Comparison of ENCODE assay signal across 8 mouse cellular contexts in the genomic region with DNA sequence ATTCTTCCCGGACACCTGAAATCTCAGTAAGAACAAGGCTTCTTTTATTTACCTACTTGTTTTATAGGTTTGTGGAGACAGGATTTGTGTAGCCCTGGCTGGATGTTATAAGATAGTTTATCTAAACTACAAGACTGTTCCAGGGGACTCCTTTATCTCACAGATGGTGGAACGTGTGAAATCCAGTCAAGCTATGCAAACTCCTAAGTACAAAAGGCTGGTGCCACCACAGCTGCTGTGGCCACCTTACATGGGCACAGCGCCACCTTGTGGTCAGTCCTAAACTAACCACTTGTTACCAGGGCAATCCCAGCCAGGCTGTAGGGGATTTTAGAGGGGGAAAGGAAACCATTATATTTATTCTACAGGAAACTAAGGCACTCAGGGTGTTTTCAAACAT. TPM values are rescaled to one million over a fixed set of nuclear protein-coding genes. Genes with fewer than 3 reads are reported as not detected.
A peak's percentile ranks its signal among the peaks of the same experiment; 100 is the strongest.
DNase-seq lines count a peak whose midpoint lies in the region.

No protein-coding gene starts in this region.

- DNase-seq in CD8-positive naive resting alpha-beta T cell, adult 2 months (ENCODE audit: low read depth in 2 of 2, low spot score in 2 of 2) = peak; percentile 67 to 76
- peak; percentile 83 for DNase-seq in adrenal gland, adult 2 months
- DNase-seq in embryo, embryonic 11.5 days (ENCODE audit: low read depth, low spot score) = peak; percentile 72
- peak; percentile 42 to 69 for DNase-seq in heart, adult 9 months (ENCODE audit: low spot score in 2 of 2)
- DNase-seq in kidney, postnatal 4 days = peak; percentile 90 to 92
- DNase-seq in lung, postnatal 14 days = peak; percentile 89
- DNase-seq in retina, postnatal 7 days (ENCODE audit: low read depth, low spot score) = peak; percentile 67
- DNase-seq in thymus, postnatal 36 days = peak; percentile 66 to 69

RNA-seq across cellular contexts. Expression of a gene that starts 5.1 kb away (rescaled TPM):
- 100 to 1,000 TPM; 180 to 185 TPM for total RNA-seq in adrenal gland, adult 2 months (2021)
- 81.8 and 98.2 TPM in 2 replicates for polyA plus RNA-seq in adrenal gland, adult 2 months (2012; rRNA removed)

RNA-seq across cellular contexts. Expression of a gene that starts 5.2 kb away (rescaled TPM):
- 10 to 100 TPM in 1 of 2 experiments, 1 to 10 TPM in 1; 8.6 to 10.9 TPM for total RNA-seq in adrenal gland, adult 2 months (2021)
- polyA plus RNA-seq in adrenal gland, adult 2 months (2012; rRNA removed) = 4.6 and 7.0 TPM in 2 replicates

RNA-seq across cellular contexts. Expression of a gene that starts 16.0 kb away (rescaled TPM):
- 1,000 to 10,000 TPM in 1 of 2 experiments, 100 to 1,000 TPM in 1; 745 to 1,239 TPM for total RNA-seq in adrenal gland, adult 2 months (2021)
- 203 and 332 TPM in 2 replicates for polyA plus RNA-seq in adrenal gland, adult 2 months (2012; rRNA removed)

RNA-seq across cellular contexts. Expression of a gene that starts 41.8 kb away (rescaled TPM):
- 1 to 10 TPM; 2.3 to 2.7 TPM for total RNA-seq in adrenal gland, adult 2 months (2021)
- polyA plus RNA-seq in adrenal gland, adult 2 months (2012; rRNA removed) = 2.5 and 3.1 TPM in 2 replicates

Comparison
In these comparisons a context has a peak if more than half of its experiments do, and no peak if none do; other contexts are left out.
1. Peak in every context shown above with its lines: DNase-seq.